Mouse (Mus musculus) skeletal muscle tissue, adult 2 months (tissue): ENCODE measurements around the gene Cdh13.

Experiments
- DNase-seq: peaks from one replicate; pipeline ENCODE4 v3.0.0-alpha.2; 2012; ENCODE audit warnings: low read depth, low spot score

Cdh13 gene

DNA sequence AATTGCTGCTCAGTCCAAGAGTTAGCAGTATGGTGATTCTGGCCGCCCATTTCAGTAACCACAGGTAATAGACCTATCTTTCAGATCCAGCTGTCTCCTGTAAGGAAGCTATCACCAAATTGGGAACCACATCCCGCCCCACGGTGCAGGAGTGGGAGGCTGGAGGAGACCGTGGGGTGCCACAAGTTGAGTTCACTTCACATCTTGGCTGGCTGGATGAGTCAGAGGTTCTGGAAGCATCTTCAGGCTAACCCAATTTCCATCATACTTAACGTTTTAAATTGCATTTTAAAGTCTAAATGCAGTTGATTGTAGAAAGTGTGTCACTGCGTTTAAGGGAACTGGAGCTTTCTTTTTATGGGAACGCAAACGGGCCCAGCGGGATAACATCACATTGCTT is 511.4 kb downstream of the Cdh13 start:
- no peak for DNase-seq

DNA sequence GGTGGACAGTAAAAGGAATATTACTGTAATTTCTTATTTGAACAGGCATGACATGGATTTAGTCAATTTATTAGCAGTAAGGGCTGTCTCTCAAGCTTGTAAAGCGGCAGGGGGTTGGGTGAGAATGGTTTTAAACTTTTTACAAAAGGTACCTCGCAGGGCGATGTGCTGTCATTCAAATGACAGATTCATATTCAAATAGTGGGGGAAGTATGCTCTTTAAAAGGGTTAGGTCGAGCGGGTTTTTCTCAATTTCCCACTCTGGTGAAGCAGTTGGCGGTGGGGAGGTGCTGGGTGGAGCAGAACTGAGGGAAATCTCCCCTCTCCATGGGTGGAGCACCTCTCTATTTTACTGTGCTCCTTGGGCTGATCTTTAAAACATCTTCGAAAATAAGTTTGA is 513.0 kb downstream of the Cdh13 start:
- no peak for DNase-seq

DNA sequence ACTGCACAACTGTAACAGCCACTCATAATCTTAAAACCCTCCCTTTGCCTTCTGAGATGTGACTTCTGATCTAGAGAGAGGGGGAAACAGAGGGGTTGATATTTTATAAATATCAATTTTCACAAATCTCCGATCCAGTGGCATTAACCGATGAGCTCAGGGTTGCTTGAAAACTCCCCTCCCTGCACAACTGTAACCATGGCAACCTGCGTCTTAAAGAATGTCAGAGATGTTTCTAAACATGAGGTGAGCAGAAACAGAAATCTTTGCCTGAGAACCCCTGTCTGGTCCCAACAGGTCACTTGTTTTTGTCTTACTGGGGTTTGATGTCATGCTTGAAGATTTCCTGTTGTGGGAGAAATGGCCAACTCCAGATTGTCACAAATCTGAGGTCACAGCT is 513.6 kb downstream of the Cdh13 start:
- no peak for DNase-seq

DNA sequence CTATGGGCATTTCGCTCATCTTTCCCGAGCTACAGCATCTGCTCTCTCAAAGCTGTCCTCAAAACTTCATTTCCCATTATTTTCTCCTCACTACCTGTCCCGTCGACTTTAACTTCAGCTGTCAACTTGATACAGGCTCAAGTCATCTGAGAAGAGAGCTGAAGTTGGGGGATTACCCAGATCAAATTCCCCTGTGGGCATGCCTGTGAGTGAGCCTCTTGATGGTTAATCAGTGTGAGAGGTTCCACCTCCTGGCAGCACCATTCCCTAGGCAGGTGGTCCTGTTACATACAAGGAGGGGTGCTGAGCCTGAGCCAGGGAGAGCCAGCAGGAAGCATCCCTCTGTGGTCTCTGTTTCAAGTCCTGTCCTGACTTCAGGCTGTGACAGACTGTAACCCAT is 519.6 kb downstream of the Cdh13 start:
- no peak for DNase-seq

DNA sequence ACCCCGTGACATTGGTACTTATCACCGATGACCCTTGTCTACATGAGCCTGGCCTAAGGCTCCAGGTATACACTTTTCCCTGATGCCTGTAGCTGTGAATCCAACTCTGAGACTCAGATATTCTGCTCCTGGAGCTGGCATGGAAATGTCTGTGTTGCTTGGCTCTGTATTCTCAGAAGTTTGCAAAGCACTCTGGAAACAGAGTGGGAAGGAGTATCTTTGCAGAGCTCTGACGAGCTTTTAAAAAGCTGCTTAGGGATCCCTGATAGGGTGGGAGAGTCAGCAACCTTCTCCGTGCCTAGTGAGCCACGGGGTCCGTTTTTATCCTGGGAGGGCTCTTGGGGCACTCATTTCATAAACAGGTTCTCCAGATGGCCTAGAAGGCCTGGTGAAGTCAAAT is 526.1 kb downstream of the Cdh13 start:
- no peak for DNase-seq

DNA sequence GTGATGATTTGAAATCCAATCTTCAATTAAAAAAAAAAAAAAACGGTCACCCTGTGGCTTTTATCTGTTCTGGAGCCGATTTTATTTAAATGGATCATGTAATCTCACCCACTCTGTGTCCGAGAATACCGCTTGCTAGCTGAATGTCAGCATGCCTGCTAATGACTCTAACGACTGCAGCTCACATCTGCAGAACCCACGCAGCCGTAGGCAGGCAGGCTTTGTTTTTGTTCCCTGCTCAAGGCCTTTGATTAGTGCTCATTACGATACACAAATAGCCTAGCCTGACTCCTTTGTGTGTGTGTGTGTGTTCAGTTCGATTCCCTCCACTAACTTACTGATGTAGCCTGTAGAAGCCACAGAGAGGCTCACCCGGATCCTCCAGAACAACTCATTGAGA is 531.5 kb downstream of the Cdh13 start:
- no peak for DNase-seq

DNA sequence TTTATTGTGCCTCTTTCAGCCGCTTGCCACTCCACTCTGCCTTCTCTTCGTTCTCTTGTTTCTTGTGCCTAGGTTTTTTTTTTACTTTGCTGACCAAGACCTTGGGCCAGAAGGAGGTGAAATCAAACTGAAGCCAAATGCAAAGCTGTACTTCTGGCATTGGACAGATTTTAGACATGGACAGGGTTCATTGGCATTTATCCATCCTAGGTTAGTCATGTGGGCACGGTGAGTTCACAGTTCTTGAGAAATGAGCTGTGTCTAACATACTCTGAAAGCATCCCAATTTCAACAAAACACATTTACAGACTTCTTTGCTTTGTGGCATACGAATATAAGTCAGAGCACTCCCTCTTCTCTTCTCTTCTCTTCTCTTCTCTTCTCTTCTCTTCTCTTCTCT is 543.2 kb downstream of the Cdh13 start:
- DNase-seq, result no peak

DNA sequence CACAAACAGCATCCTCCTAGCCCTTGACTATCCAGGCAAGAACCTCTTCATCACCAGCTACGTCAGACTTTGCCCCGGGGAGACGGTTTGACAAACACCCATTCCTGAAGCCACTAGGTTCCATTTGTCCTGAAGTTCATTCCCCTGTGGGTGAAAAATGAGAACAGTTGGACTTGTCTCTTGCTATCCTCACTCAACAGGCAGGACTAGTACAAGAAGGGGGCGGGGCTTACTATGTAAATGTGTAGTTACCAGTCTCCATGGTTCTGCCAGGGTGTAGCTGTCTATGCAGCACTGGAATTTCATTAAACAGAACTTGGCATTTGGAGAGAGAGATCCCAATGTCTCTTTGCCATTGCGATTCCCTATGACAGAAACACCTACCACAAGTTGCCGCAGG is 544.2 kb downstream of the Cdh13 start:
- no peak for DNase-seq

DNA sequence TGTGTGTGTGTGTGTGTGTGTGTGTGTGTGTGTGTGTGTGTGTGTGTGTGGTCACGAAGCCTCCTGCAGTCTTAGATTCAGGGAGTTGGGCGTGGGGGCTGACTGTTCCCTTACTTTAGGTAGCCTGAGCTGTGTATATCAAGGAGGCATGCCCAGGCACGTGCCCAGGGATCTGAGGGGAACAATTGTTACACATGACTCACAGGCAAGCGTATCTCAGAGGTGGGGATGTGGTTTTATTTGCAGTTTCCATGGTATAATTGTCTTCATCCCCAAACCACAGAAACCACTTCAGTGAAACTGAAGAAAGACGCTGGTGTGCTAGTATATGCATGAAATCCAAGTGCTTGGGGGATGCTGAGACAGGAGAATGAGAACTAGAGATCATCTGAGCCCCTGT is 546.8 kb downstream of the Cdh13 start:
- DNase-seq, result no peak

DNA sequence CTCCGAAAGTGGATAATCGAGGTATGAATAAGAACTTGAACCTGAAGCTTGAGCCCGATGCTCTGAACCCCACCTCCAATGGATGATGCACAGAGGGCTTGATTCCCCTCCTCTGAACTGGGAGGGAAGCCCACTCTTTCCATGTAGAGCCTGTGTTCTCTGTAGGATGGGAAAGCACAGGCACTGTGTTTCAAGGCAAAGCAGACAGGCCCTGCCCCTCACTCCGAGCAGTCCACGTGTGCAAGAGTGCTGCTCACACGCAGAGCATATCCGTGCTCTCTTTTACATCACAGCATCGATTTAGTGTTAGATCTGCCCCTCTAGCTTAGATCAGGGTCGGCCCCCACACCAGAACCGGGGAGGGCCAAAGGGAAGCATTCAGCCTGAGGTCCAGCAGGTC is 547.5 kb downstream of the Cdh13 start:
- DNase-seq, result no peak

DNA sequence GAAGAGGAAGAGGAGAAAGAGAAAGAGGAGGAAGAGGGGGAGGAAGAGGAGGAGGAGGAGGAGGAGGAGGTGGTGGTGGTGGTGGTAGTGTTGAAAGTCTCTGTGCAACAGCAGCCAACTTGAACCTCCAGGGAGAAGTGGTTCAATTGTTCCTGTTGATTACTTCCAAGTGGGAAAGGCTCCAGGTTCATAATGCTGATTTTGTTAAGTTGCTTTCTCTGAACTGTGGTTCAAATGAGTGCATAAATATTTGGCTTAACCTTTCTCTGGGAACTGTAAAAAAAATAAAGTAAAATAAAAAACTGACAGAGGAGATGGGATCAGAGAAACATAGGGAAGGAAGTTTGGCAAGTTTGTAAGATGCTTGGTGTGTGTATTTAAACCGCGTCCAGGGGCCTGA is 555.3 kb downstream of the Cdh13 start:
- DNase-seq, result no peak

DNA sequence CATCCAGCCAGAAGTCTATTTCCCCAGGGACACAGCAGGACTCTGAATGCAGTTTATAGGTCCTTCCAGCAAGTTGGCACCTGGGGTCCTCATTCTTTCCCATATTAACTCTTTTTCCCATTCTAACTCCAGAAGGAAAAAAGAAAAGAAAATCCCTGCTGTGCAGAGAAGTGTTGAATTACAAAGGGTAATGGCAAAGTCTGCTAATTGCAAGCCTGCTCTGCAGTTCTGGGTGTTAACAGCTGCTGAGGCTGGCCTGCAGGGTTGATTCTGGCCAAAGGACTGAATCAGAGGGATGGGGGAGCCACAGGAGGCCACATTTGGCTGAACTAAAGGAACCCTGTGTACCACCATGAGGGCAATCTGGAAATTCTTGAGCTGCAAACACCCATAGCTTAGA is 562.2 kb downstream of the Cdh13 start:
- DNase-seq, result no peak

DNA sequence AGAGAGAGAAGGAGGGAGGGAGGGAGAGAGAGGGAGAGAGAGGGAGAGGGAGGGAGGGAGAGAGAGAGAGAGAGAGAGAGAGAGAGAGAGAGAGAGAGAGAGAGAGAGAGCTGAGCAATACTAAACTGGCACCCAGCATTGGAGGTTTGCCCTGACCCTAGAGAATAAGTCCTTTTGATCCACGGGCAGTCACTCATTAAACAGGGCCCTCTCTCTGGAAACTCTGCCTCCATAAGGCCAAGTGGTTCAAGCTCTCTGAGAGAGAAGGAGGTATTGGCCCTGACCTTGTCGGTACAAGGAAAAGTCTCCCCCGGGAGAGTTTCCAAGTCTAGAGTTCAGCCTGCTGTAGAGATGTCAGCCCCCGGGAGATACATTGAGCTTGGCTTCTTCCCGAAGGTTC is 564.5 kb downstream of the Cdh13 start:
- no peak for DNase-seq

DNA sequence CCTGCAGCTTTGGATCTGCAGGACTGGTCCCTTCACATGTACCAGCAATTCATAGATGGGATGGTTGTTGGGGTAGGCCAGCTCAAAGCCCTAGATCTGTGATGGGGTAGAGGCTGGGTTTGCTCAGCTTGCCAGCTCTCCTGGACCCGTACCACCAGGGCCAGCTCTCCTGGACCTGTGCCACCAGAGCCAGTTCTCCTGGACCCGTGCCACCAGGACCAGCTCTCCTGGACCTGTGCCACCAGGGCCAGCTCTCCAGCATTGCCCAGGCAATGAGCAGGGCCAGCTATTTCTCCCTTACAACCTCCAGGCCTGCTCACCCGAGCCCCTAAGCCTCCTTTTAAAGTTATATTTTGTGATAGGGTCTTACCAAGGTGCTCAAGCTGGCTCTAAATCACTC is 566.0 kb downstream of the Cdh13 start:
- no peak for DNase-seq

DNA sequence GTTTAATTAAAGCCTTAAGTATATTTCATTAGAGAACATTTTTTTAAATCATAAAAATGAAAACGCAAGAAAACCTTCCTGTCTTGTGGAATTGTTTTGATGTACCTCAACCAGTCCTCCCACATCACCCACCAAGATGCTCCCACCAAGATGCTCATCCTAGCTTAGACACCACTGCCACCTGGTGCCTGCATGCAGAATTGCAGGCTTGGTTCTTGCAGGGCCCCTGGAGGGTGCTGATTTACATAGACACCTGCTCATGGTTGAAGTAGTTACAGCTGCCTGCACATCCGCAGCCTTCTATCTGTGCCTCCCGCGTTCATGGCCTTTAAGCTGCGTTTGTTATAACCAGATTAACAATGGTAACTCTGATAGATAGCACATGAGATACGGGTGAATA is 566.8 kb downstream of the Cdh13 start:
- DNase-seq, result peak; percentile 43

DNA sequence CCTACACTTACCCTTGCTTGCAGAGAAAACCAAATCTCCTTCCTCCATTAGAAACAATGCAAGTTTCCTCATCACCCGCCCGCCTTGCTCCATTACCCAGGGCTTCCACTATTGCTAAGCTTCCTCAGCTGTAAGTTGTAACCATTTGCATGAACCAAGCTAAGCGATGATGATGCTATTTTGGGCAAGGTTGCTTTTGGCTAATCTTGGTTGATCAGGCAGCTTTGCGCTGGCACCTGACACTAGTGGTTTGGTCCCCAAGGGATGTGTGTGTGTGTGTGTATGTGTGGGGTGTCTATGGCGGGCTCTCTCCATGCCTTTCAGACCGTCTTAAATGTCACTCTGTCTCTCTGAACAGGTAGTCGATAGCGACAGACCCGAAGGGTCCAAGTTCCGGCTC is 567.8 kb downstream of the Cdh13 start:
- no peak for DNase-seq

DNA sequence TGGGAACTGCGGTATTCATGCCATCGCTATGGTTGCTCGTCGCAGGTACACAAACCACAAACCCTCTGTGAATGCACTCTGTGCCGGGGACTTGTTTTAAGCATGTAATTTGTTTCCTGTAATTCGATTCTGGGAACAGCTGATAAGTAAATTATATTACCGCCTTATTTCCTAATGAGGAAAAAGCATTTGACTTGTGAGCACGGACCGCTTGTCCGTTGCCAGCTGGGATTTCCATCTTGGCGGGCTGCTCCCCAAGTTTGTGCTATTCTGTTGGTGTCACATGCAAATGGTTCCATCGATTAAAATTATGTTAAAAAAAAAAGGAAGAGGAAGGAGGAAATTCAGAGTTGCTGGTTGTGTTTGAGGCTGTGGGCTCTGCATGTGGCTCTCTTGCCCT is 569.3 kb downstream of the Cdh13 start:
- DNase-seq, result peak; percentile 14

DNA sequence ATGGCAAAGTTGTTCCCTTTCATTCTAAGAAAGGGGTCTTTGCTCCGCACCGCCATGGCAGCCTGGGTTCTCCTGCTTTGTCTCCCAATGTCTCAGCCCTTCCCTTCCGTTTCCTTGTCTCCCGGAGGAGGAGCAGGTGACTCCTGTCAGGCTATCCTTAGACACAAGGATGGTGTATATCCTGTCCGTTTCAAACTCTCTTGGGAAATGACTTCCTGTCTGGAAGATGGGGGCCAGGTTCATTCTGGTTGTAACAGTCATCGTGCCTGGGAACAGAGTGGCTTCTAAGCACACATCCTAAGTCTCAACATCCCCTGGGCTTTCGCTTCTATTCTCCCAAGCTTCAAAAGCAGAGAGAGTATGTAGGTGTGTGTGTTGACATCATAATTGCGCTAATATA is 571.1 kb downstream of the Cdh13 start:
- no peak for DNase-seq

DNA sequence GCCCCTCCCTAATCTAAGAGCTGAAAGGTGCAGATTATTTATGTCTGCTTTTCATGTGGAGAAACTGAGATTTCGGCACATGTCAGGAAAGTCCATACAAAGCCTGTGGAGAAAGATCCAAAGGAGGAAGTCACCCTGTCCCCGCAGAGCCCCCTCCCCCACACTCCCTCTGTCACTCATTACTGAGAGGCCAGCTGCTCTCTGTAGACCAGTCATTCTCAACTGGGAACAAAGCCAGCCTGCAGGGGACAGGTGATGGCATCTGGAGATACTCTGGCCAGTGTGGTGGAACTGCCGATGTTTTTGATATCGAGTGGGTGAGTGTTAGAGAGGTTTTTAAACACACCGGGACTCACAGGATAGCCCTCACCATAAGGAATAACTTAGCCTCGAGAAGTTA is 582.8 kb downstream of the Cdh13 start:
- DNase-seq, result no peak

DNA sequence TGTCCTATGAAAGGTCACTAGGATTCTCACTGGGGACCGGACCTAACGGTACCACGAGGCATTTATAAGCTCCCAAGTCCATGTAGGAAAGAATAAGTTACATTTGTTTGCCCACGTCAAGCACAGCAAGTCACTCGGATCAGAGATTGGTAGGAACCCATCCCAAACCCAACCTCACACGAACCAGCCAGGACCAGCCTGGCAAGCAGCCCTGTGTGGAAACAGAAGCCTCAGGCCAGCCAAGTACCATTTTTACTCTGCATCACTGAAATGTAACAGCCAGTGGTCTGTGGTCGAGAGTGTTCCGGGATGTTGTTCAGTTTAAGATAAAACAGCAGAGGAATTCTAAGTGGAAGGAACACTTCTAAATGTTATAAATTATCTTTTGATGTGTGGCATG is 587.2 kb downstream of the Cdh13 start:
- no peak for DNase-seq

DNA sequence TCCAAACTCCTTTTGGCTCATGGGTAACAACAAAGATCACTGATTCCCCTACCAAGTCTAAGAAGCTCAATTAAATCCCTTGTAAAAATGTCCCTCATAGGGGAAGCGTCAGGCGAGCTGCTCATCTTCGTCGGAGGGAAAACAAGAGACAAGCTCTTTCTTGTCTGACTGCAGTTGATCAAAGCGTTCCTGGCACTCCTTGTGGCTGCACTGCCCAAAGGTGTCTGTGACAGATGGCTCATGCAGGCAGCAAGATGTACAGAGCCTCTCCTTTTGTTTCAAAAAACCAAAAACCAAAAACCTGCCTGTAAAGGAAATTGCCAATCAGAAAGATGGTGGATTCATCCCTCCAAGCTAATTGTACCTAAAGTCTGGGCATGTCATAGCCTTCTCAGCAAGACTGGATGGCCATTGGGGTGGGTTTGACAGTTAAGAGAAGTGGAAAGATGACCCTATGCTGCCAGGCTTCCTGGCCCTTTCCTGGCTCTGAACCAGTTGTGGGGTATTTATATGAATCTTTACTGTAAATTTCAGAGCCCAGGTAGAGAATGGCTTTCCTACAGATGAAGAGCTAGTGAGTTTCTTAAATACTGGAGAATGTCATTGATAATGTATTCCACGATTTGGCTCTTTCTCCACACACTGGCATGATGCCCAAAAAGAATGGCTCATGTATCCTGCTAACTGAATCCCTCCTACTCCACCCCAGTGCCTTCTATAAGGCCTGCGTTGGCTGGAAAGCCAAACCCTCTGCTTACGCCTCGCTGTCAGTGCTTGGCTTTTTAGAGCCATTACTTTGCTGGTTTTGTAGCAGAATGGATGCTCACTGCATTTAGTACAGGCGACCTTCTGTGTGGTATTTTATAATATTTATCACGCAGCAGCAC is 596.6 kb downstream of the Cdh13 start:
- DNase-seq, result no peak

DNA sequence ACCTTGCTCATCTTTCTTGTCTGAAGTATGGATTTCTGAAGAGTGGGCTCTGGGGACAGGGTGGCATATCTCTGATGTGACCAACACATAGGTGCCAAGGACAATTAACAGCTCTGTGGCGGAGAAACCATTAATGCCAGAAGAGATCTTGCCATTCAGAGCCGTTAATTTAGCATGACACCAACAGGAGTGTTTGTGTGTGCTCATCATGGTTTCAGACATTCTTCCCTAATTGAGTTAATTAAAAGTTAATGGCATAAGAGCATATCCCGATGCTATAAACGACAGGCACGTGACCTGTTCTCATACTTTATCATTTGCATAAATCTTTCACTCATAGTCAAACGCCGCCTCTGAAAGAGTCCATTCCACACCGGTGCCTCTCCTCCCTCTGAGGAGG is 600.8 kb downstream of the Cdh13 start:
- no peak for DNase-seq

DNA sequence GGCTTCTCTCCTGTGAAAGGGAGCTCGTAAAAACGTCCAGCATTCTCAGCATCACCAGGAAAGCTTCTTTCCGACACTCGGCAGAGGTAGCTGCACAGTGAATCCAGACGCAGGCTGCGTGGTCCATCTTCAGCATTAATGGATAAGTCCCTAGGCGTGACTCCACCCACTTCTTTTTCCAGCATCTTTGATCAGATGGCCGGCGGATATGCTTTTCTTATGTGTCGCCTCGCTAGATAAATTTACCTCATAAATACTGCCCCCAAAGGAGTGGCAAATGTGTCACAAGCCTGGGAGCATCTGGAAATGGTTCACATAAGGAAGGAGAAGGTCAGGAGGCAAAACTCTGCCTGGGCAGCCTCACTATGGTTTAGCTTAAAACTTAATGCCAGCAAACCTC is 601.5 kb downstream of the Cdh13 start:
- DNase-seq, result no peak

DNA sequence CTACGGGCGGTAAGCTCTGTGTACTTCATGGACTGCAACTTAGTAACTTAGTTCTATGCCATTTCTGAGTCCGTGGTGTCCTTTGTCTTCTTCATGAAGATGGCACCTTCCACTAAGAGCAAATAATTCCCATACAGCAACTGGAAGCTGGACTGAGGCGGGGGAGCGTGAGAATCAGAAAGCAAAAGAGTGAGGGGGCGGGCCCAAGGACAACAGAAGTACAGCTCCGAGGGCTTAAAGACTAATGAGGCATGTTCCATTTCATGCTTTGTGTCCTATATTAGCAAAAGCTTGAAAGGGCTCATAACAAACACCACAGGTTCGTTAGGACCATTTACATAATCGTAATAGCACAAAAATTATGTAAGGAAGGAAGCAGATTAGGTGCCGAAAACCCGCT is 618.9 kb downstream of the Cdh13 start:
- DNase-seq, result no peak
